Comparison of ENCODE assay signal across 9 mouse cellular contexts in the genomic region with DNA sequence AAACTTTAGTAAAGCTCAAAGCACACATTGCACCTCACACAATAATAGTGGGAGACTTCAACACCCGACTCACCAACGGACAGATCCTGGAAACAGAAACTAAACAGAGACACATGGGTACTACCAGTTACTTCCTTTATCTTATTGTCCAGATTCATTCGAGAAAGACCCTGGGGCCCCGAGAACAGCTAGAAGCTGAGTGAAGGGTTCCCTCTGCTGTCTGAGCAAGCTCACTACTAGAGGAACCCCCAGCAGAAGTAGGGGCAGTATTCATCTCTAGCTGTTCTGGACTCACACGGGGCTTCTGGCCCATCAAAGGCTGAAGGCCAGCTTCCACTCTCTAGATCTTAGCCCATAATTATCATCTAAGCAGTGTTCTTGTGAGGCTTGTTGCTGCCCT. TPM values are rescaled to one million over a fixed set of nuclear protein-coding genes. Genes with fewer than 3 reads are reported as not detected.
DNase-seq lines count a peak whose midpoint lies in the region; ATAC-seq and TF ChIP-seq lines count a peak whose summit lies in the region.
"Had no signal": no experiment of that assay in that cellular context is flagged by ENCODE, and none has a peak within 500 bp of the region (broad histone marks: within the 10 kb centered on the region; RNA-seq: fewer than 3 reads in every experiment).

No protein-coding gene starts in this region.

- WGBS in midbrain, embryonic 11.5 days, result 60% methylated on average over 5 of the region's 5 CpGs
- WGBS in midbrain, embryonic 15.5 days, result 55% methylated on average over 5 of the region's 5 CpGs
- 33% methylated on average over 5 of the region's 5 CpGs for WGBS in lung, postnatal 0 days

- H3K4me2 ChIP-seq in midbrain, embryonic 11.5 days, result no peak overlapping the region
- H3K4me2 ChIP-seq in midbrain, embryonic 15.5 days, result no peak overlapping the region
- no peak overlapping the region for H3K4me2 ChIP-seq in lung, postnatal 0 days (replicated peaks; ENCODE audit: low read depth, low read length)
- H3K4me2 ChIP-seq: liver, embryonic 15.5 days had no signal

- H3K9ac ChIP-seq in midbrain, embryonic 11.5 days (ENCODE audit: low read length), result no peak overlapping the region
- no peak overlapping the region for H3K9ac ChIP-seq in midbrain, embryonic 15.5 days
- no peak overlapping the region for H3K9ac ChIP-seq in lung, postnatal 0 days (replicated peaks; ENCODE audit: low read depth)
- H3K9ac ChIP-seq: liver, embryonic 15.5 days had no signal

- ATAC-seq in midbrain, embryonic 11.5 days (ENCODE audit: low FRiP score), result no peak
- ATAC-seq in midbrain, embryonic 15.5 days (replicated peaks), result no peak
- no peak for ATAC-seq in lung, postnatal 0 days
- ATAC-seq in erythroblast, adult 5-6 weeks (replicated peaks; ENCODE audit: low FRiP score, poor library complexity, severe bottlenecking), result no peak

- no peak overlapping the region for H3K27ac ChIP-seq in gastrocnemius, adult 2 months
- H3K27ac ChIP-seq in midbrain, embryonic 11.5 days (ENCODE audit: low read depth, low read length), result no peak overlapping the region
- no peak overlapping the region for H3K27ac ChIP-seq in midbrain, embryonic 15.5 days
- no peak overlapping the region for H3K27ac ChIP-seq in lung, postnatal 0 days (ENCODE audit: low read length)
- H3K27ac ChIP-seq: liver, embryonic 15.5 days had no signal

- TF ChIP-seq CTCF in gastrocnemius, adult 2 months (IDR thresholded peaks at IDR 0.05), result peak; percentile 45
- peak; percentile 55 for TF ChIP-seq CTCF in lung, postnatal 0 days (IDR thresholded peaks at IDR 0.05)

- no peak for DNase-seq in gastrocnemius, adult 2 months
- no peak for DNase-seq in gastrocnemius, postnatal 36 days
- DNase-seq in midbrain, embryonic 11.5 days (ENCODE audit: low spot score, missing footprints), result peak; percentile 53
- DNase-seq in brain, adult 2 months (ENCODE audit: low read depth, low spot score), result peak; percentile 13
- DNase-seq in lung, postnatal 0 days (ENCODE audit: low spot score), result no peak
- no peak for DNase-seq in frontal cortex, postnatal 25 days (ENCODE audit: low spot score in 2 of 2)

- H3K4me3 ChIP-seq in gastrocnemius, adult 2 months, result no peak overlapping the region
- H3K4me3 ChIP-seq in midbrain, embryonic 11.5 days (ENCODE audit: low read depth, low read length), result no peak overlapping the region
- H3K4me3 ChIP-seq in midbrain, embryonic 15.5 days, result no peak overlapping the region
- H3K4me3 ChIP-seq in lung, postnatal 0 days (ENCODE audit: low read depth, low read length), result no peak overlapping the region
- H3K4me3 ChIP-seq: liver, embryonic 15.5 days had no signal

- no peaks in the 10 kb centered on the region for H3K9me3 ChIP-seq in midbrain, embryonic 11.5 days (ENCODE audit: control insufficient read depth, low read length)
- H3K9me3 ChIP-seq in midbrain, embryonic 15.5 days, result no peaks in the 10 kb centered on the region
- no peaks in the 10 kb centered on the region for H3K9me3 ChIP-seq in lung, postnatal 0 days (ENCODE audit: low read length)
- H3K9me3 ChIP-seq: liver, embryonic 15.5 days had no signal

- no peak for TF ChIP-seq EP300 in lung, postnatal 0 days (IDR thresholded peaks at IDR 0.05)

- H3K4me1 ChIP-seq in midbrain, embryonic 11.5 days (ENCODE audit: control insufficient read depth, insufficient read depth, low read length), result no peaks in the 10 kb centered on the region
- no peaks in the 10 kb centered on the region for H3K4me1 ChIP-seq in midbrain, embryonic 15.5 days
- H3K4me1 ChIP-seq in lung, postnatal 0 days (ENCODE audit: insufficient read depth, low read depth, low read length), result no peaks in the 10 kb centered on the region
- H3K4me1 ChIP-seq: liver, embryonic 15.5 days had no signal

- no peaks in the 10 kb centered on the region for H3K27me3 ChIP-seq in midbrain, embryonic 11.5 days (ENCODE audit: control insufficient read depth, insufficient read depth, low read length)
- no peaks in the 10 kb centered on the region for H3K27me3 ChIP-seq in midbrain, embryonic 15.5 days (replicated peaks)
- no peaks in the 10 kb centered on the region for H3K27me3 ChIP-seq in lung, postnatal 0 days (replicated peaks; ENCODE audit: insufficient read depth, low read length)
- H3K27me3 ChIP-seq: liver, embryonic 15.5 days had no signal

- intact Hi-C loops in gastrocnemius, adult 2 months (cut with DNase I), result loop anchor here (5.0 to 10.0 kb wide), 3 partner anchors 153 to 333 kb away; a partner anchor contains a TSS
- intact Hi-C loops in gastrocnemius, postnatal 36 days (cut with DNase I), result loop anchor here (5.0 kb wide), 1 partner anchor 107 kb away; no protein-coding TSS in a partner anchor

- no peaks in the 10 kb centered on the region for H3K36me3 ChIP-seq in midbrain, embryonic 11.5 days (ENCODE audit: control insufficient read depth, insufficient read depth, low read length)
- no peaks in the 10 kb centered on the region for H3K36me3 ChIP-seq in midbrain, embryonic 15.5 days (replicated peaks)
- no peaks in the 10 kb centered on the region for H3K36me3 ChIP-seq in lung, postnatal 0 days (ENCODE audit: insufficient read depth, low read length)
- H3K36me3 ChIP-seq: liver, embryonic 15.5 days had no signal

RNA-seq across cellular contexts. Expression of a gene that starts 20.7 kb away (rescaled TPM):
- not detected for total RNA-seq in gastrocnemius, adult 2 months (2021)
- not detected for total RNA-seq in gastrocnemius, postnatal 36 days (2021)
- polyA plus RNA-seq in midbrain, embryonic 11.5 days (2014; fragmentation: Nextera tagmentation; extraction: Ambion mirVana), result not detected in 2 replicates
- polyA plus RNA-seq in midbrain, embryonic 15.5 days (2015; fragmentation: Nextera tagmentation; extraction: Ambion mirVana), result not detected in 2 replicates
- 0.10 TPM in 1 of 2 replicates, not detected in the other for polyA plus RNA-seq in lung, postnatal 0 days (2015; fragmentation: Nextera tagmentation; extraction: Ambion mirVana)
- 1.9 and 2.3 TPM in 2 replicates for total RNA-seq in erythroblast, adult 5-6 weeks (2015; ENCODE audit: low replicate concordance)
- 0.17 TPM in 1 of 2 replicates, not detected in the other for total RNA-seq in erythroblast, adult 5-6 weeks (2017; ENCODE audit: low replicate concordance)
- polyA plus RNA-seq: liver, embryonic 15.5 days had no signal

Comparison
In these comparisons a context has a peak if more than half of its experiments do, and no peak if none do; other contexts are left out.
1. DNase-seq: peak in midbrain, embryonic 11.5 days (single experiment) and brain, adult 2 months (single experiment); none in gastrocnemius, adult 2 months (single experiment), gastrocnemius, postnatal 36 days (0 of 2), lung, postnatal 0 days (single experiment) and frontal cortex, postnatal 25 days (0 of 2).